Mouse (Mus musculus): ENCODE results near the gene Taf15.

The Taf15 gene

GRCm38 (mm10) chr11:83457912-83458601, 14.8 kb upstream of the Taf15 start:
- DNase-seq = no peak

- DNase-seq = no peak
These were observed 11.3 kb upstream of the Taf15 start for GRCm38 (mm10) chr11:83461462-83462027.

GRCm38 (mm10) chr11:83462711-83463244, 10.1 kb upstream of the Taf15 start, which contains the start of gene Mmp28:
TSS of gene Mmp28 (minus strand) at chr11:83463071.
- DNase-seq = peak; percentile 73 to 82

- DNase-seq = peak in 1 of 2 experiments; percentile 40
These were observed 6.9 kb upstream of the Taf15 start for GRCm38 (mm10) chr11:83465976-83466375.

GRCm38 (mm10) chr11:83467120-83467652, 5.7 kb upstream of the Taf15 start:
- DNase-seq = peak; percentile 78 to 85

GRCm38 (mm10) chr11:83468765-83469164, 4.1 kb upstream of the Taf15 start:
- no peak for DNase-seq

DNA sequence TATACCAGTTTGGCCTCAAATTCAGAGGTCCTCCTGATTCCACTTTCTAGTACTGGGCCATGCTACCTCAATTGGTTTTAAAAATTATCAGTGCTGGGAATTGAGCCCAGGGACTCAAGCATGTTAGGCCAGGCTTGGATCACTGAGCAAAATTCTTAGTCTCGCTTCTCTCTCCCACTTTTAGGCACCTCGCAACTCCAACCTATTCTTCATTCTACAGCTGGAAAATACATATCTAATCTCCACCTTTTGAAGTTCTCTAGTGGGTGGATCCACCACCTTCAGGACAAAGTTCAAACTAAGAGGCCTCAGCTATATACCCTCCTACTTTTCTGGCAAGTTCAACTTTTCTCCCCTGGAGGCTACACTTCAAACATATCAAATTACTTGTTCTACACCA, 1.1 kb upstream of the Taf15 start:
- no peak for DNase-seq

DNA sequence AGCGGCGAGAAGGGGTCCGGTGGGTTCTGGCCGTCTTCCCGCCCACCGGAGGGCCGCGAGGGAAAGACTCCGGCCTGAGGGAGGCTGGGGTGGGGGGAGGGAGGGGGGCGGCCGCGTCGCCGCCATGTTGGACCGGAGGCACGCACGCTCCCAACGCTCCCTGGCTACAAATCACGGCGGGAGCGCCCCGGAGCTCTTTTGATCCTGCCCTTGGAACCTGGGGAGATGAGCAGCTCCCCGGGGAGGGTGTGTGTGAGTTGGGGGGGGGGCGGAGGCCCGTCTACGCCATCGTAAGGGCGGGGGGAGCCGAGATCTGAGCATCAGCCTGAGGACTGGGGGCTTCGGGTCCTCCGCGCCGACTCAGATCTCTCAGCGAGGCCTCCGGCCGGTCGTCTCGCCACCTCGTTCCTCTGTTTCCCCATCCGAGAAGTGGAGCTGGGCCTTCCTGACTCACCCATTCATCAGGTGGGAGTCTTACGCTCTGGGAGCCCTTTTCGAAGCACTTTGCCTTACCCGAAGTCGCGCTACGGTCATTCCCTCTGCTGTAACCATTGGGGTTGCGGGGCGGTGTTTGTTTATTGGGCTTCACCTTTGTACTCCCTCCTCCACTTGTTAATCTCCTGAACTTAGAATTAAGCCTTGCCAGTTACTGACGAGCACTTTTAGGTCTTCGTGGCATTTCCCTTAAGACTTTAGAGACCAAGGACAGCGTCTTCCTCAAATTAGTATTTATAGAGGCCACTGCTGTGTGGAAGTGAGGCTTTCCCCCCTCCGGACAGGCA, 540 bp downstream of the Taf15 start:
- DNase-seq = no peak

GRCm38 (mm10) chr11:83491488-83491887, 18.6 kb downstream of the Taf15 start:
- peak in 1 of 2 experiments; percentile 7 for DNase-seq

GRCm38 (mm10) chr11:83495571-83495970, 22.7 kb downstream of the Taf15 start:
- no peak for DNase-seq

DNA sequence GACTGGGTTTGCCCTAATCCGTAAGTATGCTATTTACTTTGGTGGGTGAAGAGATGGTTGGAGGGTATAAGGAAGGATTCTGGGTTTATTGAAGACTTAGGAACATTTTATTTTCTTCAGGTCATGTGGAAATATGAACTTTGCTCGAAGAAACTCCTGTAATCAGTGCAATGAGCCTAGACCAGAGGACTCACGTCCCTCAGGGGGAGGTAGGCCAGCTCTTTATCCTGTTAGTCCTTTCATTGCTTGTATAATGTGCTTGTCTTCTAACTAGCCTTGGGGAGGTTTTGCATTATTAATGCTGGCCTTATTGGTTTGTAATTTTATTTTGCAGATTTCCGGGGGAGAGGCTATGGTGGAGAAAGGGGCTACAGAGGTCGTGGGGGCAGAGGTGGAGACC, 31.4 kb downstream of the Taf15 start:
- DNase-seq = no peak

GRCm38 (mm10) chr11:83509521-83509920, 36.6 kb downstream of the Taf15 start:
- DNase-seq = no peak

GRCm38 (mm10) chr11:83517153-83517552, 44.3 kb downstream of the Taf15 start:
- DNase-seq = no peak

GRCm38 (mm10) chr11:83518371-83518770, 45.5 kb downstream of the Taf15 start:
- DNase-seq = no peak

GRCm38 (mm10) chr11:83522075-83522474, 49.2 kb downstream of the Taf15 start, which contains the start of gene Heatr9:
TSS of gene Heatr9 (minus strand) at chr11:83522175.
- no peak for DNase-seq

- no peak for DNase-seq
These were observed 56.1 kb downstream of the Taf15 start for GRCm38 (mm10) chr11:83529024-83529423.

DNA sequence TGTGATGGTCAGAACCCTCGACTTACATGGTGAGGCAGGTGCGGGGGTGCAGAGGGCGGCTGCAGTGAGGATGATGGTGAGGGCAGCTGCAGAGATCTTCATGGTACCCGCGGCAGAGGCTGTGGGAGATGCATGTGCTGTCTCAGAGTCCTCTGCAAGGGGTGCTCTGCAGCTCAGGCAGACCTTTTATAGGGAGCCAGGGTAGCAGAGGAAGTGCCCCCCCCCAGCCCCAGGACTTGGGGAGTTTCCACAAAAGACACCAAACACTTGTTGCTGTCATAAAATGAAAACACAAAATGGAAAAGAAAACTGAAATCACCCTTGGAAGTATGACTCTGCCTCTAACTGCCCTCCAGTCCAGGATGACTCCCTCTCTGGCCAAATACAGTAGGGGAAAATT, 57.5 kb downstream of the Taf15 start, which contains the start of gene Ccl5:
Ccl5 (minus strand) TSS at position 159 of the 400 bp plus-strand sequence.
- no peak for DNase-seq

GRCm38 (mm10) chr11:83533192-83533591, 60.3 kb downstream of the Taf15 start:
- DNase-seq = no peak

DNA sequence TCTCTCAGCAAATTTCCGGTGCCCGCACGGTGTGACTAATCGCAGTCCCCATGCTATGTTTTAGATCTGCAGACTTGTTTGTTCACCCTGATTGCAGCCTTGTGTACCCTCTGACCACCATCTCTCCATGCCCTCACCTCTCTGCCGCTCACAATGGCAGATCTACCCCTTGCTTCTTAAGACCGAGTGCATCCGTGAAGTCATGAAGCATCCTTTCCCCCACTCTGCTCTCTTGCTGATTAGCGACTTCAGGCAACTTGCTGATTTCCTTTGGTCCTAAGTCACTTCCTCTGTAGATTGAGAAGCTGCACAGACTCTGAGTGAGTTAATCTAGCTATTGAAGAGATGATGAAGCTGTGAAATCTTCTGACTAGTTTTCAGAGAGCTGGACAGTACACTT, 61.3 kb downstream of the Taf15 start:
- DNase-seq = no peak

DNA sequence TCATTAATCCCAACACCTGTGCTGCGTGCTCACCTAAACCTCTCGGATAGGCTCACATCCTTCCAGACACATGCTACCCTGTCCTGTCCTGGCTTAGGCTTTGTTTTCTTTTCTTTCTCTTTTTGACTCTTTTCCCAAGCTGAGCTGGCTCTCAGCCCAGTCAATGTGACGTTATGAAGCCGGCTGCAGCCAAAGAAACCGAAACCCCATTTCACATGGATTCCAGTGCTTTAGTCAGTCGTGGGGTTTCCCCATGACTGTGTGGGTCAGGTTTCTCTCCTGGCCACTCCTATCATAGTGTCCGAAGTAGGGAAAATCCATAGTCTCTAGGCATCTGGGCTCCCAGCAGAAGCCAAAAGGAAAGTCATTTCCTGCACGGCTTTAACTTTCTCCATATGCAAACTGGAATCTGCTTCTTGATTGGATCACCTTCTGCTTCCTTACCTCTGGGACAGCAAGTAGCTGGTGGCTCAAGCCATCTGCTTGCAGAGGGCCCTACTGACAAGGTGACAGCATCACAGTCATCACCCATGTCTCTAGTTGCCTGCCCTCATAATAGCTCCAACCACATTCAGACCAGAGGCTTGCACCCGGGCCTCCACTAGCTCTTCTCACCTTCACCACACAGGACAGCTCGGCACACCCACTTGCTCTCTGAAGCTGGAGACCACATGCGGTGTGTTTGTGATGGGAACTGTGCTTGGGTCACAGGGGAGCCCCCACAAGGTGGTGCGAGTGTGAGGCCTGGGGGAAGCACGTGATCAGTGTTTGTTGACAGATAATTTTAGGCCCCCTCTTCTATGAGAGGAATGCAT, 61.9 kb downstream of the Taf15 start:
- DNase-seq = peak; percentile 81 to 84

DNA sequence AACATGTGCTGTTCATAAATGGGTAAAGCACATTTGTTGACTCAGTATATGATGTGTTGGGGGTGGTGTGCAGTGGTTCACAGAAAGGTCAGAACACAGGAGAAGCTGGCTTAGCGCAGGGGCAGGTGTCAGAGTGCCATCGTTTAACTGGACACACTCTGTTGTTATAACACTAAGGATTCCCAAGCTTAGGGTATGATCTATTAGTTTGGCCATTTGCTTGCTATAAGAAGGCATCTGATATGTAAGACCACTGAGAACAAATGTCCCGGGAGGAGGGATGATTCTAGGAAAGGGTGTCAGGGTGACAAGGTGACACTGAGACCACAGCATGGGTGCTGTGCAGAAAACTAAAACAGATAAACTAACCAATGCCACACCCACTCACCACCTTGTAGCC, 63.9 kb downstream of the Taf15 start:
- no peak for DNase-seq

GRCm38 (mm10) chr11:83538705-83539314, 65.9 kb downstream of the Taf15 start:
- DNase-seq = peak; percentile 26 to 40

Measured in kidney, postnatal 4 days (tissue).